Mouse (Mus musculus): Measurements from ENCODE around the gene Ugt1a1. TPM values are rescaled to one million over a fixed set of nuclear protein-coding genes. Genes with fewer than 3 reads are reported as not detected.
"Not testable (repeated sequence)": the region's sequence is repeated elsewhere in the genome, so short reads cannot be mapped to it uniquely, and the experiment has no call there.

The Ugt1a1 gene
- polyA plus RNA-seq, 1 experiment from 2014 or later = 84.0 TPM

DNA sequence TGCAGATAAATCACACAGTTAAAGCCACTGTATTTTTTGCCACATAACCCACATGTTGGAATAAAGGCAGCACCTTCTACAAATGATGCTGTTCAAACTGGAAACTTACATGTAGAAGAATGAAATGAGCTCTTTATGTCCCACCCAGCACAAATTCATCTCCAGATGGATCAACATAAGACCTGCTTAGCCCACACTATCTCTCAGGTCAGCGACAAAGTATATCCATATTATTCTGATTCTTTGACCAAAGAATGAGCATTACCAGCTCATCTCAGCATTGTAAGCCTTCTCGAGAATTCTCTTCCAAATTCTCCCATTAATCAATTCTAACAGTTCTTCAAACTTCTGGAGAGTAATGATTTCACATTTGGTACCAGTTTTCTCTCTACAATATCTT, 10.5 kb downstream of the Ugt1a1 start:
- no peak overlapping the region for H3K9ac ChIP-seq (ENCODE audit: low read depth, low read length)
- WGBS = 51% methylated on average over 2 of the region's 2 CpGs
- ATAC-seq = no peak

DNA sequence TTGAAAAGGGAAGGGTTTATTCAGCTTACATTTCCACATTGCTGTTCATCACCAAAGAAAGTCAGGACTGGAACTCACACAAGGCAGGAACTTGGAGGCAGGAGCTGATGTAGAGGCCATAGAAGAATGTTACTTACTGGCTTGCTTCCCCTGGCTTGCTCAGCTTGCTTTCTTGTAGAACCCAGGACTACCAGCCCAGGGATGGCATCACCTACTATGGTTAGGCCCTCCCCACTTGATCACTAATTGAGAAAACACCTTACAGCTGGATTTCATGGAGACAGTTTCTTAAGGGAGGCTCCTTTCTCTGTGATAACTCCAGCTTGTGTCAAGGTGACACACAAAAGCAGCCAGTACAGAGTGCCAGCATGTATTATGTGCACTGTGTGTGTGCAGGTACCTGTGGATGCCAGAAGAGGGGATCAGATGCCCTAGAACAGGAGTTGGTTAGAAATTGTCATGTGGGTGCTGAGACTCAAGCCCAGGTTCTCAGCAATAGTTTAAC, 11.3 kb downstream of the Ugt1a1 start:
- H3K4me3 ChIP-seq (ENCODE audit: low read depth, low read length); H3K27ac ChIP-seq (ENCODE audit: low read depth, low read length); H3K4me1 ChIP-seq (replicated peaks; ENCODE audit: control insufficient read depth, insufficient read depth, low read length); H3K4me2 ChIP-seq (replicated peaks; ENCODE audit: low read depth); H3K36me3 ChIP-seq (ENCODE audit: control insufficient read depth, insufficient read depth); H3K27me3 ChIP-seq (replicated peaks; ENCODE audit: control insufficient read depth, insufficient read depth, low read length); H3K9ac ChIP-seq (ENCODE audit: low read depth, low read length); ATAC-seq: not testable (repeated sequence)
- H3K9me3 ChIP-seq (ENCODE audit: control insufficient read depth) = peaks cover 18% of the 10 kb centered on the region

More for the DNA sequence above, 10.5 kb downstream of the Ugt1a1 start:
- peaks cover 22% of the 10 kb centered on the region for H3K9me3 ChIP-seq (ENCODE audit: control insufficient read depth)
- H3K36me3 ChIP-seq (ENCODE audit: control insufficient read depth, insufficient read depth) = no peaks in the 10 kb centered on the region
- H3K4me1 ChIP-seq (replicated peaks; ENCODE audit: control insufficient read depth, insufficient read depth, low read length) = no peaks in the 10 kb centered on the region
- no peaks in the 10 kb centered on the region for H3K27me3 ChIP-seq (replicated peaks; ENCODE audit: control insufficient read depth, insufficient read depth, low read length)
- no peak for TF ChIP-seq CTCF (IDR thresholded peaks at IDR 0.05; ENCODE audit: low read depth)
- no peak overlapping the region for H3K4me3 ChIP-seq (ENCODE audit: low read depth, low read length)
- no peak overlapping the region for H3K4me2 ChIP-seq (replicated peaks; ENCODE audit: low read depth)
- no peak overlapping the region for H3K27ac ChIP-seq (ENCODE audit: low read depth, low read length)

DNA sequence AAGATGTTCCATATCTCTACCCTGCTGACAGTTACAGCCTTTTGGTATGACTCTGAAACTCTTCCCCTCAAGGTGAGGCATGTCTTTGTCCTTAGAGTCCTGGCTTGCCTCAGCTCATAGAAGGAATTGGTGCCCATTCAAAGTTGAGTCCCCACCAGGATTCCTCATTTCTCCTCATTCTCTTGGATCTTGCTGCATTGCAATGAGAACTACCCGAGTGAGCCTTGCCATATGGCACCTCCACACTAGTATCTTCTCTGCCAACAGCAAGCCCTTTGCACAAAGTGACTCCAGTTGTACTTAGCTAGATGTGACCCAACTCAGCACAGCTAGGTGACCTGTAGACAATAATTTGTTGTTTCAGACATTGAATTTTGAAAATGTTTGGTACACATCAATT, 11.8 kb downstream of the Ugt1a1 start:
- no peak overlapping the region for H3K4me3 ChIP-seq (ENCODE audit: low read depth, low read length)
- H3K9me3 ChIP-seq (ENCODE audit: control insufficient read depth) = peaks cover 23% of the 10 kb centered on the region
- no peak for TF ChIP-seq CTCF (IDR thresholded peaks at IDR 0.05; ENCODE audit: low read depth)
- no peaks in the 10 kb centered on the region for H3K36me3 ChIP-seq (ENCODE audit: control insufficient read depth, insufficient read depth)
- no peak overlapping the region for H3K27ac ChIP-seq (ENCODE audit: low read depth, low read length)
- 53% methylated on average over 1 of the region's 1 CpGs for WGBS
- H3K9ac ChIP-seq (ENCODE audit: low read depth, low read length) = no peak overlapping the region
- no peaks in the 10 kb centered on the region for H3K4me1 ChIP-seq (replicated peaks; ENCODE audit: control insufficient read depth, insufficient read depth, low read length)
- H3K4me2 ChIP-seq (replicated peaks; ENCODE audit: low read depth) = no peak overlapping the region
- H3K27me3 ChIP-seq (replicated peaks; ENCODE audit: control insufficient read depth, insufficient read depth, low read length) = no peaks in the 10 kb centered on the region
- ATAC-seq = no peak

DNA sequence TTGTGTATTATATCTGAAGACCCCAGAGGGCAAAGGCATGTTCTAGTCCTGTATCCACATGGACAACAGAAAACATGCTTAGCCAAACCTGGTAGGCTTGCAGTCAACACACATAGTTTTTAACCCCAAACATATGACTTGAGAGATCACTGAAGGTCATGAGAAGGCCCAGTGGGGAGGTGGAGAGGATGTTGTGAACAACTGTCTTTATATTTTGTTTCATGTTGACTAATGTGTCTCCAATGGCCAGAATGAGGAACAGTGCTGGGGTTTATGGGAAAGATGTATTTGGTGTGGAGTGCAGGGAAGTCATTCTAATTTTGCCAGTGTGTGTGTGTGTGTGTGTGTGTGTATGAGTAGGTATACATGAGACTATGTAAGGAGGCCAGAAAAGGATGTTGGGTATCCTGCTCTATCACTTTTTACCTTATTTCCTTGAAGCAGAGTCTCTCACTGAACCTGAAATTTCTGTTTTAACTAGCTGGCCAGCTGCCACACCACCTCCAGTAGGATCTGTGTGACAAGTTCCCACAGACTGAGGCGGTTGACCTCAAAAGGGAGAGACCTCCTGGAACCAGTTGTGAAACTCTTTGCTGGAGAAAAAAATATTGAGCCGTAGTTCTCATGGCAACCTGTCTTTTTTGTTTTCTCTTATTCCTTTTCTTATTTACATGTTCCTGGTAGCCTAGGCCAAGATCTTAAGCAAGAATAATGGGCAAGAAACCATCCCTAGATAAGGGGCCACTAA, 12.4 kb downstream of the Ugt1a1 start:
- ATAC-seq = no peak
- no peak overlapping the region for H3K4me2 ChIP-seq (replicated peaks; ENCODE audit: low read depth)
- no peak overlapping the region for H3K27ac ChIP-seq (ENCODE audit: low read depth, low read length)
- no peak overlapping the region for H3K9ac ChIP-seq (ENCODE audit: low read depth, low read length)
- no peaks in the 10 kb centered on the region for H3K27me3 ChIP-seq (replicated peaks; ENCODE audit: control insufficient read depth, insufficient read depth, low read length)
- no peaks in the 10 kb centered on the region for H3K4me1 ChIP-seq (replicated peaks; ENCODE audit: control insufficient read depth, insufficient read depth, low read length)
- peaks cover 24% of the 10 kb centered on the region for H3K9me3 ChIP-seq (ENCODE audit: control insufficient read depth)
- no peak for TF ChIP-seq CTCF (IDR thresholded peaks at IDR 0.05; ENCODE audit: low read depth)
- WGBS = 60% methylated on average over 2 of the region's 2 CpGs
- no peak overlapping the region for H3K4me3 ChIP-seq (ENCODE audit: low read depth, low read length)
- no peaks in the 10 kb centered on the region for H3K36me3 ChIP-seq (ENCODE audit: control insufficient read depth, insufficient read depth)

DNA sequence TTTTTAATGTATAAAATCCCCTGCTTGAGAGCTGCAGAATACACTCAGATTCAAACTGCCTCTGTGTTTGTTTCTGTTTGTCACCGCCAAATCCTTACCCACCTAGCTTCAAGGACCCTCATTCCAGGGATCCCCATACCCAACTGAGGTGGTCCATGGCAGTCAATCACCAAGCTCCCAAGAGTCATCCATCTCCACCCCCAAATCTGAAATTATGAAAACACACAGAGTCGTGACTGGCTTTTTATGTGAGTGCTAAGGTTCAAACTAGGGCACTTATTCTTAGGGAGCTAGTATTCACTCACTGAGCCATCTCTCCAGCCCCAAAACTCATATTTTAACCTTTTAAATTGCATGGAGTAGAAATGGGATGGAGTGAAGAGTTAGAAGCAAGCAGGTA, 13.5 kb downstream of the Ugt1a1 start:
- H3K27ac ChIP-seq (ENCODE audit: low read depth, low read length); H3K4me3 ChIP-seq (ENCODE audit: low read depth, low read length); H3K4me1 ChIP-seq (replicated peaks; ENCODE audit: control insufficient read depth, insufficient read depth, low read length); ATAC-seq; H3K9ac ChIP-seq (ENCODE audit: low read depth, low read length); H3K36me3 ChIP-seq (ENCODE audit: control insufficient read depth, insufficient read depth); H3K27me3 ChIP-seq (replicated peaks; ENCODE audit: control insufficient read depth, insufficient read depth, low read length); H3K4me2 ChIP-seq (replicated peaks; ENCODE audit: low read depth): not testable (repeated sequence)
- WGBS = 40% methylated on average over 2 of the region's 2 CpGs
- H3K9me3 ChIP-seq (ENCODE audit: control insufficient read depth) = peaks cover 32% of the 10 kb centered on the region

DNA sequence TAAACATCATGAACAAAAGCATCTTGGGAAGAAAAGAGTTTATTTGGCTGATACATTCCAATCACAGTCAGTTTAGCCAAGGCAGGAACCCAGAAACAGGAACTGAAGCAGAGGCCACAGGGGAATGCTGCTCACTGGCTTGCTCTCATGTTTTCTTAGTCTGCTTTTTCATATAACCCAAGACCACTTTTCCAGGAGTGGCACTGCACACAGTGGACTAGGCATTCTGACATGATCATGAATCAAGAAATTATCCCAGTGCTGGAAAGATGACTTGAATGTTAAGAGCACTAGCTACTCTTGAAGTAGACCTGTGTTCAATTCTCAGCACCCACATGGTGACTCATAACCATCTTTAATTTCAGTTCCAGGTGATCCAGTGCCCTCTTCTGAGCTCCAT, 14.0 kb downstream of the Ugt1a1 start:
- no peak overlapping the region for H3K9ac ChIP-seq (ENCODE audit: low read depth, low read length)

More for the DNA sequence above, 14.0 kb downstream of the Ugt1a1 start:
- Histone ChIP-seq H3K4me3 (ENCODE audit: low read depth, low read length) (no peak overlapping the region), H3K27ac (ENCODE audit: low read depth, low read length) (no peak overlapping the region), H3K9me3 (ENCODE audit: control insufficient read depth) (peaks cover 33% of the 10 kb centered on the region), H3K36me3 (ENCODE audit: control insufficient read depth, insufficient read depth) (no peaks in the 10 kb centered on the region), H3K27me3 (replicated peaks; ENCODE audit: control insufficient read depth, insufficient read depth, low read length) (no peaks in the 10 kb centered on the region), H3K4me1 (replicated peaks; ENCODE audit: control insufficient read depth, insufficient read depth, low read length) (no peaks in the 10 kb centered on the region), H3K4me2 (replicated peaks; ENCODE audit: low read depth) (no peak overlapping the region)
- ATAC-seq = no peak
- TF ChIP-seq CTCF (IDR thresholded peaks at IDR 0.05; ENCODE audit: low read depth) = no peak

Measured in intestine, postnatal 0 days (tissue).